In the genomic region with DNA sequence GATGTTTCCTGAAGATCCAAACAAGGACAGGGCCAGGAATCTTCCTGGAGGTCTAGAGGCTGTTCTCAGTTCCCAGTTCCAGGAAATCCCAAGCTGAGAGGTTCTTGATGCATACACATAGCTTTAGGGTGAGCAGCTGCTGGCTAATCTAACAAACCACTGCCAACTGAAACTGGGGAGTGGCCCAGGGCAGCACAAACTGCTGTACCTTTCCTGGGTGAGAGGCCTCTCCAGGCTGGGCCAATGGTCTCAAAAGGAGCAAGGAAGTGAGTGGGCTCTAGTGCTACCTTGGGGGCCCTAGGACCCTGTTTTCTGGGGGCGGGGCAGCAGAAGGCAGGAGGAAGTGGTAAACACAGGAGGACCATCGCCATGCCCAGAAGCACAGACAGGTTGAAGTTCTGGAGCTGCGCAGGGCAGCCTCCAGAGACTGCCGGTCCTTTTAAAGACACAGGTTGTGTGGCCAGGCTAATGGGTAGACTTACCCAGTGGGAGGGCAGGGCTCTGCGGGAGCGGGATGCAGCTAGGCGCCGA, we compare ENCODE assay signal across 30 mouse cellular contexts. TPM values are rescaled to one million over a fixed set of nuclear protein-coding genes. Genes with fewer than 3 reads are reported as not detected.
DNase-seq lines count a peak whose midpoint lies in the region; ATAC-seq lines count a peak whose summit lies in the region.
"Had no signal": no experiment of that assay in that cellular context is flagged by ENCODE, and none has a peak within 500 bp of the region (broad histone marks: within the 10 kb centered on the region; RNA-seq: fewer than 3 reads in every experiment).

No protein-coding gene starts in this region.

- no peak overlapping the region for H3K27ac ChIP-seq in embryonic facial prominence, embryonic 10.5 days (replicated peaks)
- H3K27ac ChIP-seq in forebrain, embryonic 12.5 days, result no peak overlapping the region
- H3K27ac ChIP-seq: embryonic facial prominence, embryonic 13.5 days; hindbrain, embryonic 13.5 days; kidney, postnatal 0 days; limb, embryonic 15.5 days; midbrain, embryonic 12.5 days; neural tube, embryonic 12.5 days had no signal

- peak; percentile 9 for DNase-seq in thymus, postnatal 0 days (ENCODE audit: low spot score)
- DNase-seq in thymus, postnatal 36 days, result no peak
- DNase-seq in embryonic facial prominence, embryonic 10.5 days (ENCODE audit: low spot score), result no peak
- no peak for DNase-seq in right cerebral cortex, postnatal 4 days
- DNase-seq: adrenal gland, postnatal 10 days; cerebellum, adult 18-20 months; cerebellum, postnatal 36 days; heart, postnatal 10 days; lung, postnatal 14 days; right cerebral cortex, adult 18-20 months; thymus, adult 18-20 months had no signal

- H3K36me3 ChIP-seq in embryonic facial prominence, embryonic 10.5 days (replicated peaks), result peaks cover 26% of the 10 kb centered on the region
- H3K36me3 ChIP-seq in forebrain, embryonic 12.5 days (replicated peaks), result peaks cover 12% of the 10 kb centered on the region

- no peak overlapping the region for H3K9ac ChIP-seq in forebrain, embryonic 12.5 days
- H3K9ac ChIP-seq: embryonic facial prominence, embryonic 13.5 days; hindbrain, embryonic 13.5 days; limb, embryonic 15.5 days; midbrain, embryonic 12.5 days; neural tube, embryonic 12.5 days had no signal

- 0 out of 2 replicates have a peak, but pooled peaks have one; percentile 4 for ATAC-seq in common myeloid progenitor, adult 5-6 weeks (replicated peaks; ENCODE audit: low read depth, poor library complexity, severe bottlenecking)
- ATAC-seq in megakaryocyte, adult 5-6 weeks (ENCODE audit: poor library complexity, severe bottlenecking), result peak; percentile 14
- no peak for ATAC-seq in forebrain, embryonic 12.5 days (ENCODE audit: low FRiP score)
- ATAC-seq: forebrain, embryonic 16.5 days; Patski had no signal

- no peak overlapping the region for H3K4me3 ChIP-seq in embryonic facial prominence, embryonic 10.5 days
- no peak overlapping the region for H3K4me3 ChIP-seq in forebrain, embryonic 12.5 days (replicated peaks)
- H3K4me3 ChIP-seq: embryonic facial prominence, embryonic 13.5 days; hindbrain, embryonic 13.5 days; limb, embryonic 15.5 days; midbrain, embryonic 12.5 days; neural tube, embryonic 12.5 days had no signal

- no peaks in the 10 kb centered on the region for H3K4me1 ChIP-seq in embryonic facial prominence, embryonic 10.5 days
- no peaks in the 10 kb centered on the region for H3K4me1 ChIP-seq in forebrain, embryonic 12.5 days
- H3K4me1 ChIP-seq: hindbrain, embryonic 13.5 days; limb, embryonic 15.5 days; midbrain, embryonic 12.5 days; neural tube, embryonic 12.5 days had no signal

- H3K4me2 ChIP-seq in forebrain, embryonic 12.5 days, result no peak overlapping the region
- H3K4me2 ChIP-seq: embryonic facial prominence, embryonic 13.5 days; heart, embryonic 11.5 days; hindbrain, embryonic 13.5 days; limb, embryonic 15.5 days; midbrain, embryonic 12.5 days; neural tube, embryonic 12.5 days had no signal

- no peaks in the 10 kb centered on the region for H3K27me3 ChIP-seq in embryonic facial prominence, embryonic 10.5 days (replicated peaks; ENCODE audit: low read depth, poor library complexity, severe bottlenecking)
- H3K27me3 ChIP-seq in forebrain, embryonic 12.5 days, result no peaks in the 10 kb centered on the region
- H3K27me3 ChIP-seq: embryonic facial prominence, embryonic 13.5 days; hindbrain, embryonic 13.5 days; limb, embryonic 15.5 days; midbrain, embryonic 12.5 days; neural tube, embryonic 12.5 days; Patski had no signal

- no peaks in the 10 kb centered on the region for H3K9me3 ChIP-seq in embryonic facial prominence, embryonic 10.5 days
- H3K9me3 ChIP-seq in forebrain, embryonic 12.5 days, result no peaks in the 10 kb centered on the region
- H3K9me3 ChIP-seq: embryonic facial prominence, embryonic 13.5 days; hindbrain, embryonic 13.5 days; limb, embryonic 15.5 days; midbrain, embryonic 12.5 days; neural tube, embryonic 12.5 days had no signal

- 71% methylated on average over 8 of the region's 8 CpGs for WGBS in embryonic facial prominence, embryonic 10.5 days
- 74% methylated on average over 8 of the region's 8 CpGs for whole genome bisulfite sequencing in forebrain, embryonic 12.5 days

RNA-seq across cellular contexts. Expression of gene Adam8, which starts 1.4 kb away (rescaled TPM):
- polyA plus RNA-seq in thymus, postnatal 0 days (2015; fragmentation: Nextera tagmentation; extraction: Ambion mirVana), result 5.3 and 6.7 TPM in 2 replicates
- total RNA-seq in common myeloid progenitor, adult 5-6 weeks (2017), result 0.34 and 0.46 TPM in 2 replicates
- total RNA-seq in megakaryocyte, adult 5-6 weeks (2015), result 35.0 and 43.7 TPM in 2 replicates
- 39.3 and 51.1 TPM in 2 replicates for total RNA-seq in megakaryocyte, adult 5-6 weeks (2017)
- polyA plus RNA-seq in embryonic facial prominence, embryonic 10.5 days (2016; fragmentation: Nextera tagmentation; extraction: Ambion mirVana), result 1.7 and 2.3 TPM in 2 replicates
- 3.2 and 3.6 TPM in 2 replicates for polyA plus RNA-seq in forebrain, embryonic 12.5 days (2016; fragmentation: Nextera tagmentation; extraction: Ambion mirVana)

RNA-seq across cellular contexts. Expression of gene 6430531B16Rik, which starts 12.4 kb away (rescaled TPM):
- 0.71 and 0.90 TPM in 2 replicates for polyA plus RNA-seq in thymus, postnatal 0 days (2015; fragmentation: Nextera tagmentation; extraction: Ambion mirVana)
- total RNA-seq in common myeloid progenitor, adult 5-6 weeks (2017), result 0.49 TPM in 1 of 2 replicates, not detected in the other
- total RNA-seq in megakaryocyte, adult 5-6 weeks (2015), result 1.1 and 1.2 TPM in 2 replicates
- 0.89 and 2.3 TPM in 2 replicates for total RNA-seq in megakaryocyte, adult 5-6 weeks (2017)
- polyA plus RNA-seq in embryonic facial prominence, embryonic 10.5 days (2016; fragmentation: Nextera tagmentation; extraction: Ambion mirVana), result 0.92 and 1.3 TPM in 2 replicates
- polyA plus RNA-seq in forebrain, embryonic 12.5 days (2016; fragmentation: Nextera tagmentation; extraction: Ambion mirVana), result 0.64 and 0.74 TPM in 2 replicates
- total RNA-seq: gastrocnemius, adult 18-20 months; heart, postnatal 10 days had no signal
- polyA plus RNA-seq: intestine, embryonic 14.5 days; liver, embryonic 16.5 days had no signal

RNA-seq across cellular contexts. Expression of gene Zfp511, which starts 45.3 kb away (rescaled TPM):
- polyA plus RNA-seq in thymus, postnatal 0 days (2015; fragmentation: Nextera tagmentation; extraction: Ambion mirVana), result 38.9 and 40.3 TPM in 2 replicates
- total RNA-seq in common myeloid progenitor, adult 5-6 weeks (2017), result 21.7 and 23.6 TPM in 2 replicates
- 32.2 and 34.0 TPM in 2 replicates for total RNA-seq in megakaryocyte, adult 5-6 weeks (2015)
- 19.9 and 22.8 TPM in 2 replicates for total RNA-seq in megakaryocyte, adult 5-6 weeks (2017)
- 39.2 and 42.7 TPM in 2 replicates for polyA plus RNA-seq in embryonic facial prominence, embryonic 10.5 days (2016; fragmentation: Nextera tagmentation; extraction: Ambion mirVana)
- 47.2 and 56.2 TPM in 2 replicates for polyA plus RNA-seq in forebrain, embryonic 12.5 days (2016; fragmentation: Nextera tagmentation; extraction: Ambion mirVana)

RNA-seq across cellular contexts. Expression of gene Tubgcp2, which starts 45.5 kb away (rescaled TPM):
- 42.2 TPM in 2 replicates for polyA plus RNA-seq in thymus, postnatal 0 days (2015; fragmentation: Nextera tagmentation; extraction: Ambion mirVana)
- 47.4 and 54.2 TPM in 2 replicates for total RNA-seq in common myeloid progenitor, adult 5-6 weeks (2017)
- 17.8 and 18.8 TPM in 2 replicates for total RNA-seq in megakaryocyte, adult 5-6 weeks (2015)
- 29.7 and 36.7 TPM in 2 replicates for total RNA-seq in megakaryocyte, adult 5-6 weeks (2017)
- polyA plus RNA-seq in embryonic facial prominence, embryonic 10.5 days (2016; fragmentation: Nextera tagmentation; extraction: Ambion mirVana), result 80.2 and 80.8 TPM in 2 replicates
- polyA plus RNA-seq in forebrain, embryonic 12.5 days (2016; fragmentation: Nextera tagmentation; extraction: Ambion mirVana), result 75.6 and 84.8 TPM in 2 replicates

RNA-seq across cellular contexts. Expression of gene Utf1, which starts 47.3 kb away (rescaled TPM):
- 8.7 and 8.9 TPM in 2 replicates for polyA plus RNA-seq in thymus, postnatal 0 days (2015; fragmentation: Nextera tagmentation; extraction: Ambion mirVana)
- total RNA-seq in common myeloid progenitor, adult 5-6 weeks (2017), result not detected in 2 replicates
- total RNA-seq in megakaryocyte, adult 5-6 weeks (2015), result not detected in 2 replicates
- not detected in 2 replicates for total RNA-seq in megakaryocyte, adult 5-6 weeks (2017)
- polyA plus RNA-seq in embryonic facial prominence, embryonic 10.5 days (2016; fragmentation: Nextera tagmentation; extraction: Ambion mirVana), result 0.20 and 0.36 TPM in 2 replicates
- polyA plus RNA-seq in forebrain, embryonic 12.5 days (2016; fragmentation: Nextera tagmentation; extraction: Ambion mirVana), result not detected in 2 replicates
- total RNA-seq: gastrocnemius, adult 18-20 months; heart, postnatal 10 days; layer of hippocampus, postnatal 25 days; left cerebral cortex, postnatal 10 days had no signal
- polyA plus RNA-seq: forebrain, embryonic 16.5 days; gonadal fat pad, adult 2 months; heart, embryonic 11.5 days; hindbrain, embryonic 13.5 days; intestine, embryonic 14.5 days; kidney, postnatal 0 days; liver, embryonic 16.5 days; midbrain, embryonic 12.5 days; neural tube, embryonic 12.5 days; Patski; urinary bladder, adult 2 months had no signal
